Mouse (Mus musculus) limb, embryonic 14.5 days (tissue): Measurements from ENCODE around the gene Ptpn14. TPM values are rescaled to one million over a fixed set of nuclear protein-coding genes. Genes with fewer than 3 reads are reported as not detected.

ENCODE experiments used
- ATAC-seq: fragments of 200-750 bp; cut with Nextera tagmentation; 2 replicates; pipeline ENCODE4 v1.8.0; 2017; ENCODE audit warnings: low read depth, moderate number of reproducible peaks, moderate TSS enrichment; ENCODE audit not compliant: low FRiP score
- DNase-seq: peaks from one replicate; pipeline ENCODE4 v3.0.0-alpha.2; 2015; ENCODE audit warnings: low spot score
- H3K27ac ChIP-seq: fragments of 300-500 bp; sonication (generic); replicated peaks from 2 replicates; pipeline ENCODE4 v1.5.1; 2014; ENCODE audit warnings: low read depth, mild to moderate bottlenecking, low read length, moderate library complexity, mixed read lengths
- H3K27me3 ChIP-seq: fragments of 300-500 bp; sonication (generic); 2 replicates; pipeline ENCODE4 v1.6.1; 2014; ENCODE audit warnings: low read length, mixed read lengths; ENCODE audit not compliant: control insufficient read depth, insufficient read depth
- H3K36me3 ChIP-seq: fragments of 300-500 bp; sonication (generic); 2 replicates; pipeline ENCODE4 v1.6.1; 2014; ENCODE audit warnings: mild to moderate bottlenecking, low read length, moderate library complexity, mixed read lengths; ENCODE audit not compliant: control insufficient read depth, insufficient read depth
- H3K4me1 ChIP-seq: fragments of 300-500 bp; sonication (generic); 2 replicates; pipeline ENCODE4 v1.6.1; 2014; ENCODE audit warnings: antibody characterized with exemption, low read length, mixed read lengths; ENCODE audit not compliant: control insufficient read depth, insufficient read depth
- H3K4me2 ChIP-seq: fragments of 300-500 bp; sonication (generic); replicated peaks from 2 replicates; pipeline ENCODE4 v1.6.1; 2014; ENCODE audit warnings: low read depth, mild to moderate bottlenecking, low read length, moderate library complexity; ENCODE audit not compliant: severe bottlenecking
- H3K4me3 ChIP-seq: fragments of 300-500 bp; sonication (generic); replicated peaks from 2 replicates; pipeline ENCODE4 v1.5.1; 2014; ENCODE audit warnings: low read length
- H3K9ac ChIP-seq: fragments of 300-500 bp; sonication (generic); 2 replicates; pipeline ENCODE4 v1.6.1; 2014; ENCODE audit warnings: mild to moderate bottlenecking, low read depth, low read length, moderate library complexity; ENCODE audit not compliant: severe bottlenecking
- H3K9me3 ChIP-seq: fragments of 300-500 bp; sonication (generic); 2 replicates; pipeline ENCODE4 v1.6.1; 2016; ENCODE audit warnings: low read length; ENCODE audit not compliant: control insufficient read depth
- POLR2A ChIP-seq: fragments of 200-500 bp; IDR thresholded peaks from 2 replicates; pipeline ENCODE4 v1.8.0; 2012; ENCODE audit warnings: inconsistent platforms, mild to moderate bottlenecking, moderate library complexity, borderline replicate concordance; ENCODE audit not compliant: insufficient read depth, insufficient read length; ENCODE audit errors: extremely low read depth
- WGBS: fragments of 180-500 bp; shearing (Covaris S2); extraction: QIAGEN DNeasy Blood & Tissue Kit; methylation state at CpG from one replicate; pipeline ENCODE4 v1.1.7; 2014; 5-methylcytosine and 5-hydroxymethylcytosine counted together
- polyA plus RNA-seq, 2 experiments: library from polyadenylated mRNA; depleted of rRNA in 1 of 2; stranded (reverse) in 1 of 2; unstranded in 1 of 2; fragments of >200 nt; fragmentation: Nextera tagmentation in 1 of 2; extraction: Ambion mirVana in 1 of 2; gene quantifications; 2 replicates each; pipeline versions ENCODE4 v1.2.1 to v1.2.3; 2012 to 2014

Gene Ptpn14
- polyA plus RNA-seq, 2 experiments = 16.1 to 21.8 TPM

GRCm38 (mm10) chr1:189798949-189799348 lies 70.9 kb downstream of the Ptpn14 start:
- Histone ChIP-seq H3K4me3 (no peak overlapping the region), H3K9me3 (no peaks in the 10 kb centered on the region), H3K27me3 (no peaks in the 10 kb centered on the region), H3K4me1 (peaks cover 22% of the 10 kb centered on the region), H3K9ac (no peak overlapping the region), H3K36me3 (peaks cover 29% of the 10 kb centered on the region), H3K4me2 (no peak overlapping the region), H3K27ac (no peak overlapping the region)
- TF ChIP-seq POLR2A = no peak
- ATAC-seq (no peak), DNase-seq (no peak)
- 69% methylated on average over 15 of the region's 15 CpGs for WGBS

- no peak overlapping the region for H3K9ac ChIP-seq
- H3K4me2 ChIP-seq = no peak overlapping the region
- H3K4me3 ChIP-seq = no peak overlapping the region
- no peak for TF ChIP-seq POLR2A
- DNase-seq = no peak
- ATAC-seq = 0 out of 2 replicates have a peak, but pooled peaks have one; percentile 6
- peaks cover 29% of the 10 kb centered on the region for H3K36me3 ChIP-seq
- peaks cover 22% of the 10 kb centered on the region for H3K4me1 ChIP-seq
- H3K27ac ChIP-seq = 0 out of 2 replicates have a peak overlapping the region, but pooled peaks have one; percentile 33
- no peaks in the 10 kb centered on the region for H3K27me3 ChIP-seq
- 51% methylated on average over 12 of the region's 13 CpGs for WGBS
- H3K9me3 ChIP-seq = no peaks in the 10 kb centered on the region
Observed at GRCm38 (mm10) chr1:189800211-189800961, 72.3 kb downstream of the Ptpn14 start.

GRCm38 (mm10) chr1:189801303-189801702 lies 73.2 kb downstream of the Ptpn14 start:
- peaks cover 22% of the 10 kb centered on the region for H3K4me1 ChIP-seq
- DNase-seq (no peak), ATAC-seq (no peak)
- no peak for TF ChIP-seq POLR2A
- no peak overlapping the region for H3K4me2 ChIP-seq
- no peak overlapping the region for H3K9ac ChIP-seq
- no peak overlapping the region for H3K4me3 ChIP-seq
- WGBS = 94% methylated on average over 4 of the region's 4 CpGs
- peaks cover 29% of the 10 kb centered on the region for H3K36me3 ChIP-seq
- no peak overlapping the region for H3K27ac ChIP-seq
- H3K27me3 ChIP-seq = no peaks in the 10 kb centered on the region
- no peaks in the 10 kb centered on the region for H3K9me3 ChIP-seq

- Histone ChIP-seq H3K4me3 (no peak overlapping the region), H3K27me3 (no peaks in the 10 kb centered on the region), H3K36me3 (peaks cover 29% of the 10 kb centered on the region), H3K9ac (no peak overlapping the region), H3K27ac (no peak overlapping the region), H3K9me3 (no peaks in the 10 kb centered on the region), H3K4me2 (no peak overlapping the region), H3K4me1 (peaks cover 19% of the 10 kb centered on the region)
- DNase-seq (no peak), ATAC-seq (no peak)
- 87% methylated on average over 4 of the region's 4 CpGs for WGBS
- TF ChIP-seq POLR2A = no peak
Observed at GRCm38 (mm10) chr1:189802575-189802974, 74.5 kb downstream of the Ptpn14 start.

GRCm38 (mm10) chr1:189803742-189804141 lies 75.7 kb downstream of the Ptpn14 start:
- Histone ChIP-seq H3K9me3 (no peaks in the 10 kb centered on the region), H3K27me3 (no peaks in the 10 kb centered on the region), H3K4me2 (no peak overlapping the region), H3K4me1 (peaks cover 8% of the 10 kb centered on the region; the same call in 1 of the 2 replicates), H3K36me3 (peaks cover 25% of the 10 kb centered on the region), H3K4me3 (no peak overlapping the region), H3K27ac (no peak overlapping the region), H3K9ac (no peak overlapping the region)
- 91% methylated on average over 11 of the region's 11 CpGs for WGBS
- no peak for ATAC-seq
- DNase-seq = no peak
- no peak for TF ChIP-seq POLR2A
